Mouse (Mus musculus) cerebellum, postnatal 25 days (tissue): ENCODE data around the gene Chit1.

Source experiments
- DNase-seq, 2 experiments: peaks; one replicate each; pipeline ENCODE4 v3.0.0; 2021; ENCODE audit warnings: mixed read lengths in 2 of 2

The Chit1 gene

GRCm38 (mm10) chr1:134099516-134100235 is 11.4 kb upstream of the Chit1 start:
- no peak for DNase-seq

GRCm38 (mm10) chr1:134100401-134100800 is 10.6 kb upstream of the Chit1 start:
- no peak for DNase-seq

DNA sequence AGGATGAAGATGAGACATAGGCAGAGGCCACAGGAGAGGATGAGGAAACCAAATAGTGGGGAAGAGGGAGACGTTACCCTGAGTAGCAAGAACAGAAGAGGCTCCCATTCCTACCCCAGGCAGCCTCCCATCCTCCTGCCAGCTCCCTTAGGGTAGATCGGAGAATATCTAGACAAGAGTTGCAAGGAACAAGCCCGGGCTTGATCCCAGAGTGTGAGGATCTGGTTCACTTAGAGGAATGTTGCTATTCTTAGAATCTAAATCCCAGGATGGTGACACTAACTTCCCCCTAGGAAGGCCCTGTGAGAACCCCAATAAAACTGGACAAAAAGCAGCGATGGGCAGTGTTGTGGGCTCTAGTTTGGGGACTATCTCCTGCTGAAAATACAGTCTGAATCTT is 10.1 kb upstream of the Chit1 start:
- DNase-seq = no peak

- DNase-seq = no peak
Measured at GRCm38 (mm10) chr1:134101593-134101992, 9.4 kb upstream of the Chit1 start.

DNA sequence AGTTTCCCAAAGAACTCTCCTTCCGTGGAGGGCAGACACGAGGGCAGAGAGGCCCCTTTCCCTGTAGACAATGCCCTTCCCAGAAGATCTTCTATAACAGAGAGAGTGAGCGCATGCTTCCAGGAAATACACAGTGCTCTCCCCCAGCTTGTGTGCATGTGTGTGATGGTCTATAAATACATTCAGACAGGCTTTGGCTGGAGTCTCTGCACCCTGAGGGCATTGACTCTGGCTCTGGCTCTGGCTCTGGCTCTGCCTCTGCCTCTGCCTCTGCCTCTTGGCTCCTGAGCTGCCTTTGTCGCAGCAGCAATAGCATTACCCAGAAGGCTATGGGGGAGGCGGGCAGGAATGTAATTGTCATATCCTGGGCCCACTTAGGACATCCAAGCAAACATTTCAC is 7.2 kb upstream of the Chit1 start:
- peak in 1 of 2 experiments; percentile 39 for DNase-seq

DNA sequence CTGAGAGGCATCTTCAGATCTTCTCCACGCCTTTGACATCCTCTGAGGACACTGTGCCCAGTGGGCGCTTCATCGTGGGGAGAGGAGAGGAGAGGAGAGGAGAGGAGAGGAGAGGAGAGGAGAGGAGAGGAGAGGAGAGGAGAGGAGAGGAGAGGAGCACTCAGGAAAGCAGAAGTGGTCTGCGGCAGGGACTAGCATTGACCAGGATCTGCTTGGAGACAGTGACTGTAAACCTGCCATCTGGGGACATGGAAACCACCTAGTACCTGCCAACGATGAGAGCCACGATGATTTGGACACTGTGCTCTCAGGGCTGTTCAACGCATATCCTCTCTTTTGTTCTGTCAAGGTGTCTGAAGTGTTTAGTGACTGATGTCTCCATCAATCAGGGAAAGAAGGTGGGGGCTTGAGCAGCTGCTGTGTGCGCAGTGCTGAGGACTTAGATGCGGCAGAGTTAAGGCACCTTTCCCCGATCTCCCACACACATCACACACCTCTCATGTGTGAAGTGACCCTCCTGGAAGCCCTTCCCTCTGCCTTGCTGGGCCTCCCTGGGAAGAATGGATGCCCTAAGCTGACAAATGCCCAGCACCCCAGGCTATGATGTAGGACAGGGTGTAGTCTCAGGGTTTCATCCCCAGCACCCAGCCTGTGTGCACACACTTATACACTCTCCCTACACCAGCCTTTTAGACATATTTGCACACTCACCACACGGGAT is 5.8 kb upstream of the Chit1 start:
- DNase-seq = peak in 1 of 2 experiments; percentile 6

DNA sequence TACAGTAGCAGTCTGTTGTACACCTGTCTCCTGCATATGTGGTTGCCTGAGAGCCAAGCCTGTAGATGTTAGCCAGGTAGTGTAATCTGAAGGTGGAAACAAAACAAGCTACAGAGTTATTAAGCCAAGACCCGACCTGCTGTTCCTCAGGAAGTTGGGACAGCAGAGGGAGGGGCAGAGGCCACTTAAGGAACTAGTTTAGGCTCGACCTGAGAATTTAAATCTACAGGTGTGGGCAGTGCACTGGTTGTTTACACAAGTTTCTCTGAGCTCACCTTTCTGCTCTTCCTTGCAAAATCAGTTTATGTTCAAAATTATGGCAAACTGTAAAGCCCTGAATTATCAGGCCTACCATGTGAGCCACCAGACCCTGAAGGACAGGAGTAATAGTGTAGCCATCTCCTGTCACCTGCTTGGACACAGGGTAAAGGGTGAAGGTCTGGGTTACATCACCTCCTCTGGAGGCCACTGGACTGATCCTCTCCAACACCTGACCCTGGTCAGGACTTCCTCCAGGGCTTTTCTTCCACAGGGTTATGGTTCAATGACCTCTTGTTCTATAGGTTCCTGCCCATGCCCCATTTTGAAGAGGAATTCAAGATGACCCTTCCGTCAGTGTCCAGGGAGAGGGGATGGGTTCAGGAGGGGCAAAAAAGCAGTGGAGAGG is 5.1 kb upstream of the Chit1 start:
- no peak for DNase-seq

GRCm38 (mm10) chr1:134106719-134107118 is 4.3 kb upstream of the Chit1 start:
- peak; percentile 74 to 83 for DNase-seq

GRCm38 (mm10) chr1:134107777-134108176 is 3.3 kb upstream of the Chit1 start:
- no peak for DNase-seq

- no peak for DNase-seq
Measured at GRCm38 (mm10) chr1:134110015-134110414, 1.0 kb upstream of the Chit1 start.

- DNase-seq = no peak
Measured at GRCm38 (mm10) chr1:134110449-134110848, 593 bp upstream of the Chit1 start.

DNA sequence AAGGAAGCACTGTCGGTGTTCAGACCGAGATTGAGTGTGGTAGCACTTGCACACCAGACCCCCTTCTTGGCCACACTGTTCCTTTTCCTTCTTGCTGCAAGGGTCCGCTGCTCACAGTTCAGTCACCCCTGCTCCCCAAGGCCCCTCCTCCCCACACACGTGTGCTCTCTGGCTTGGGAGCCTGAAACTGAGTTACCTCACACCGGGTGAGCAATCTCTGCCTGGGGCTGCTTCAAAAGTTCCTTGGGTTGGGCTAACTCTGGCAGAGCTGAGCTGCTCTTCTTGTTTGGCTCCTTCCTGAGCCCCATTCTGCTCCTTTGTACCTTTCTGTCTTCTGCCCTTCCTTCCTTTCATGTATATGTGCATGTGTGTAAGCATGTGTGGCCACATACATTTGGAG is 2.5 kb downstream of the Chit1 start:
- DNase-seq = no peak

DNA sequence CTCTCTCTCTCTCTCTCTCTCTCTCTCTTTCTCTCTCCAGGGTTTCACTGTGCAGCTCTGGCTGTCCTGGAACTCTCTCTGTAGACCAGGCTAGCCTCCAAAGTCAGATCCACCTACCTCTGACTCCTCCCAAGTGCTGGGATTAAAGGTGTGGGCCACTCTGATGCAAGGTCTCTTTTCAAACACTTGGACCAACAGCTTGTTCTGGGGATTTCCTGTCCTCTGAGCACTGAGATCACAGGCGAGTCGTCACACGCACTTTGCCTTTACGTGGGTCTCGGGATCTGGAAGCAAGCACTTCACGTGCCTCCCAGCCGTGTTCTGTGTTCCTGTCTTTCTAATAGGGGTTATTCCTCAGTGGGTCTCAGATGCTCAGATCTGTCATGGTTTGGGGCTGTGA is 3.0 kb downstream of the Chit1 start:
- DNase-seq = no peak

- no peak for DNase-seq
Measured at GRCm38 (mm10) chr1:134114730-134115129, 3.7 kb downstream of the Chit1 start.

DNA sequence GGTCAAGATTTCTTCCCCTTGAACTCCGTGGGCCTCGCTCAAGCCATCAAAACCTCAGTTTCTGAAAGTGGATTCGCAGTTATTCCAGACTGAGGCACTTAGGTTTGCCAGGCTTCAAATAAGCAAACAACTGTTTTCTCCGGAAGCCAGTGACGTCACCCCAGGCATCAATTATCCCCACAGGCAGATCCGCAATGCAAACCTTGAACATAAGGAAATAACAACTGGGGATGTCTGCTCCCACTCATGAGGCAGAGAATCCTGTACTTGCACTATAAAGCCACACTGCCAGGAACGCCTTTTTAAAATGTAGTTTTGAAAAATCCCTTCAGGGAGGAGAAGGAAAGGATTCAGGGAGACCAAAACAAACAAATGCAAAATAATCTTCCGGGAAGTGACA is 4.4 kb downstream of the Chit1 start:
- no peak for DNase-seq

DNA sequence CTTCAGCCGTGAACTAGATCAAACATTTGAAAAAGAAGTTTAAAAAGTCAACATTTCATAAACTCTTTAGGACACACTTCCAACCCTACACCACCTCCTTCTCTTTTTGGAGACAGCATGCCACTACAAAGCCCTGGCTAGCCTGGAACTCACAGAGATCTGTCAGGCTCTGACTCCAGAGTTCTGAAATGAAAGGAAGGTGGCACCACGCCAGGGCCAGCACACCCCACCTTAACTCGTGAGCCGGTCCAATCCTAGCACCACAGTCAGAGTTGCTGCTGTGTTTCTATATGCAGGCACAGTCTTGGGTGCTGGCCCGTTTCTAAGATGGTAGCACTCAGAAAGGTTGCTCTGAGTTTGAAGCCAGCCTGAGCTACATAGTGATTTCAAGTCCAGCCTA is 6.1 kb downstream of the Chit1 start:
- no peak for DNase-seq

DNA sequence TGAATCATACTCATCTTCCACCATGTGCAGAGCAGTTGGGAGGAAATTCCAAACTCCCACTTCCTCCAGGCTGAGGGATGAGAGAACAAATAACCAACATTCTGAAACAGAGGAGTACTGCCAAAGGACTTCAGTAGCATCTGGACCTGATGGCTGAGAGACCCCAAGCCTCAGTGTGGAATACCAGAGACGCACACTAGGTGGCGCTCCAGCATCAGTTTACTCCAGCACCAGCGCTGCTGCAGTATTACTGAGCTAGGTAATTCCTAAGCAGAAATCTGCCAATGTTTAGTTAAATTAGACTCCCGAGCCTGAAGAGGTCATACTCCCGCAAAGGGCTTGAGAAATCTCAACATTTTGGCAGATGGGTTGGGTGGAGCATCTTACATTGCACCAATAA is 9.1 kb downstream of the Chit1 start:
- DNase-seq = peak; percentile 91 to 93

DNA sequence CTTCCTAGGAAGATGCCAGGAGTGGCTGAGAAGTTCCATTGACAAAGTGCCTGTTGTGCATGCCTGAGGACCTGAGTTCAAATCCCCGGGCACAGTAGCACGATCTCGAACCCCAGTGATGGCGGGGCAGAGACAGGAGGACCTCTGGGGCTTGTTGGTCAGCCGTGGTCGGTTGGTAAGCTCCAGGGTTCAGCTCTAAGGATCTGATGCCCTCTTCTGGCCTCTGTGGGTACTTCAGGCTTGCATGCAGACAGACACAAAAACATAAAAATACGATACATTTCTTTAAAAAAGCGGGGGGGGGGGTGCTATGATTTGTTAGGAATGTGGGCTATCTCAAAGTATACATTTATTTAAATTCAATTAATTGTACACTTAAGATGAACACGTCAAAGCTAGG is 11.2 kb downstream of the Chit1 start:
- peak; percentile 27 to 53 for DNase-seq

- no peak for DNase-seq
Measured at GRCm38 (mm10) chr1:134133316-134133715, 22.3 kb downstream of the Chit1 start.

GRCm38 (mm10) chr1:134136351-134136750 is 25.3 kb downstream of the Chit1 start:
- DNase-seq = no peak

GRCm38 (mm10) chr1:134138424-134138823 is 27.4 kb downstream of the Chit1 start:
- no peak for DNase-seq

DNA sequence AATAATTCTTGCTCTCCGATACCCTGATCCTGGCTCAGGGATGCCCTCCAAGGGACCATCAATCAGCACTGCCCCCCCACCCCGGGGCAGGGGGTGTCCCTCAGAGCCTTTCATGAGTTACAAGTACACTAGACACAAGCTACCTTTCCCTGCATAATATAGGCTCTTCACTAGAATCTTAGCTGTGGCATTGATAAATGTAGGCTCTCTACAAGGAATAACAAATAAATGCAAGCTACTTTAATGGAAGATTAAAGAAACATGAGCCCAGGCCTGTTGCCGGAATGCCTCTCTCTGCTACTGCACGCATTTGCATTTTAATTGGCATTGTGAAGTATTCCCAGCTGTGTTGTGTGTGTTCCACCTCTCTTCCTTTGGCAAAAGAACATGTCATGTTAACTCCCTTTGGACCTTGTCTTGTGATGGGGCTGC is 31.3 kb downstream of the Chit1 start:
- no peak for DNase-seq

GRCm38 (mm10) chr1:134146066-134146465 is 35.0 kb downstream of the Chit1 start:
- DNase-seq = no peak

GRCm38 (mm10) chr1:134150076-134150475 is 39.0 kb downstream of the Chit1 start:
- DNase-seq = no peak
